Mouse (Mus musculus) granulocyte monocyte progenitor cell, adult 5-6 weeks (primary cell): ENCODE measurements around the gene Aurka. TPM values are rescaled to one million over a fixed set of nuclear protein-coding genes. Genes with fewer than 3 reads are reported as not detected.

Experiments used
- ATAC-seq: replicated peaks from 2 replicates; pipeline ENCODE4 v1.8.0; 2016; ENCODE audit warnings: mild to moderate bottlenecking, moderate TSS enrichment, inconsistent platforms; ENCODE audit not compliant: poor library complexity, severe bottlenecking
- total RNA-seq, 2 experiments: library from RNA; stranded (forward) in 1 of 2; stranded (reverse) in 1 of 2; fragments of 200-712, 200-1000 nt in 1 of 2; fragments of >200 nt in 1 of 2; fragmentation: Nextera tagmentation in 1 of 2; gene quantifications; 2 replicates each; pipeline ENCODE4 v1.2.3; 2014 to 2017

Aurka gene
- total RNA-seq, 2 experiments from 2014 or later, result 36.9 to 80.8 TPM

DNA sequence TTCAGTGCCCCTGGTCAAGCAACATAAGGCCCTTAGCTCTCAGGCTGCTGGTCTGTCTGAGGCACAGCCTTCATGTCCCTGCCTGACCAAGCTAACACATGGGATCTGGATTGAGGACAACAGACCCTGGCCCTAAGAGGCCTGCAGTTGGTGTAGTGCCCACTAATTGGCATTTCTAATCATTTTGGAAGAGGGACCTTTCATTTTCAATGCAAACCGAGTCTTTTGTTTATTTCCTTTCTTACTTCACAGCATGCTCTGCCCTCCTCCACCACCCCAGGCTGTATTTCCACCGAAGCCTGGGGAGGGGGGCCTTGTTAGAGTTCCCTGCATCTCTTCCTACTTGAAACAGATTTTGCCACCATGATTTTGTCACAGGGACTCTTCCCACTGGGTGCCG, 29.4 kb downstream of the Aurka start:
- no peak for ATAC-seq

DNA sequence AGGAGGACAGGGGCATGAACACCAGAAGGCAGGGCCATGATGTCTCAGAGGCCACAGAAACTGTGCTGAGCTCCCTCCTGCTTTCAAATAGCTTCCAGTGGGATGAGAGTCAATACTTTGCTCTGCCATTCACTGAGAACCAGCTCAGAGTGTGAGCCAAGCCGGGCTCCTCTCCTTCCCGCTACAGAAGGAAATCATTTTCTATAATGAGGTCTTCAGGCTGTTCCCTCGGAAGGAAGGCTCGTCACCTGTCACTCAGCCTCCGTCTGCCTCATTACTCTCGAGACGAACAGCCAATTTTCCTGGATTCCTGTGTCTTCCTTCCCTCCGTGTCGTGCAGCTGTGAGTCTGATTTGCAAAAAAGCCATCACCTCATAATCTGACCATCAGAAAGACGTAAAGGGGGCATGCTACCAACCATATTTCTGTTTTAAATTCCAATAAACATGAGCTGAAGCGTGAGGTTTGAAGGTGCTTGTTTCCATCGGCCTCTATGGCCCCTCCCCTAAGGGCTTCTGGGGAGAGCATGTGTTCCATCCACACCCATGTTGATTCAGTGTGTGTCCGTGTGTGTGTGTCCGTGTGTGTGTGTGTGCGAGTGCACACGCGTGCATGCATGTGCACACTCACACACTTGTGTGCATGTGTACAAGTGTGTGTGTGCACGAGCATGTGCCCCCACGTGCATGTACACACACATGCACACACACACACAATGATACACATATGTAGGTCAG, 32.0 kb downstream of the Aurka start:
- no peak for ATAC-seq

DNA sequence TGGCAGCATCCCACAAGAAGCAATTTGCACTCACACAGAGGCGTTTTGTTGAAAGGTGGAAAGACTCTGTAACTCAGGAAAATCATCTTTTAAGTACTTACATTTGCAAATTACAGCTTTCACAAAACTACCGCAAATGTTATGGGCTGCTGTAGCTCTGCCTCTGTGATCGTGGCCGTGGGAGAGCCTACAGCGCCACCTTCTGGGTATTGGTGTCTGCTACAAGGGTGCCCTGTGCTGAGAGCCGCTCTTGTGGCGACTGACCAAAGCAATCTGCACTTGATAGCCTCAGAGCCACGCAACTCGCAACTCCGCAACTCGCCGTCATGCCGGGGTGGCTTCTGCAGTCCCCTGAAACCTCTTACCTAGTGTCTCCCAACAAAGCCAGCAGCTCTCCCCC, 41.2 kb downstream of the Aurka start:
- peak; percentile 54; the same call in 1 of the 2 replicates for ATAC-seq

DNA sequence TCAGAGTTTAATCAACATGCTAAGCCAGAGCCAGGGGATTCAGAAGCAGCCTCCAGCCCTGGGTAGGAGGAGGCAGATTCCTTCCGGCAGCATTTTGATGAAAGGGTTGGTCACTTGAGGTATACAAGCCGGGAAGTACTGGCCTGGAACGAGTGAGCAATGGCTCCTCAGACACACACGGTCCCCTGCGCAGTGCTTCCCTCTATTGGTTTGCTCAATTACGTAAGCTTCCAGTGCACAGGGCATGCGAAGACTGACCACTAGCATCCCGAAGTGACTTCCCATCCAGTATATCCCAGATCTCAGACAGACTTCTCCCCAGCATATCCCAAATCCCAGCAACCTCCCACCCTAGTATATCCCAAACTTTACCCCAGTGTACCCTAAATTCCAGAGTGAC, 42.1 kb downstream of the Aurka start:
- no peak for ATAC-seq

DNA sequence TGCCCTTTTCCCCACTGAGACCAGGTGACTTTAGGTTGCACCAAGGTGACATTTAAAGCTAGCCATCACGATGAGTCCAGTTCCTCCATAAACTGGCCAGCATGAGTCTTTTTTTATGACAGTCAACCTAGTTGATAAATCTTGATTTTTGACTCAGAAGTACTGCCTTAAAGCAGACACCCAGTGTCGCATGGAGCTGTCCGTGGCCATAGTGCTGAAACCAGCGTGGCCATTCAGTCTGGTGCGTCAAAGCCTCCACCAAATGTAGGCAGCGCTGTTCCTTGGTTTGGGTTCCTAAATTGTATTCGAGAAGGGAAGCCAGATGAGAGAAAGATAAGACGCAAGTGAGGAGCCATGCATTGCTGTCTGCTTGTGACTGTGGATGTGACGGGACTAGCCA, 49.5 kb downstream of the Aurka start:
- ATAC-seq, result peak; percentile 71; the same call in 1 of the 2 replicates

DNA sequence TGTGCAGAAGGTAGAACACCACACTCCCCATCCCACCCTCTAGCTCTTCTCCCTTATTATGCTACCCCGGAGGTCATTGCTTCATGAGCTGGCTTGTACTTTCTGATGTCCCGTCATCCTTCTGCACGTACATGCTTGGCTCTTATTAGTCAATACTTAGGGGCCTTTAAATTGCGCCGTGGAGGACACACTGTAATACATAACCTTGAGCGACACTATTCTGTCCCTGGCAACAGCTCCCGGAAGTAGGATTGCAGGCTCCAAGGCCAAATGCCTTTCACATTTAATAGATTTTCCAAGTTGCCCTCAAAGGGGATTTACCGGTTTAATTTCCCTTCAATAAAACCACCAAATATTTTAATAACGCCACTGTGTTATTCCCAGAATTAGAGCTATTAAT, 58.6 kb downstream of the Aurka start:
- ATAC-seq, result no peak

DNA sequence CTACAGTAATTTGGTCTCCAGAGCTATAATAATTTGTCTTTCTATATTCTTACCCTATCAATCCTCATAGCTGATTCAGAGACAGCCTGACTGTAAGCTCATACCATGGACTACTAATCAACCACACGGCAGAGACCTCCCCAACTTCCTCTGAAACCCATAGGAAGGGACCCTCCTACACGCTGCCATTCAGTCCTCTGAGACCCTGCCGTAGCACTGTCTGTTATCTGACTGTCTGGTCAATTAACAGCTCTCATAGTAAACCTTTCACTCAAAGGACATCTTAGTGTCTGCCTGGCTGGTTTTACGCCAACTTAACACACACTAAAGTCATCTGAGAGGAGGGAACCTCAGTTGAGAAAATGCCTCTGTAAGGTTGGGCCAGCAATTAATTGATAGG, 63.8 kb downstream of the Aurka start:
- ATAC-seq, result no peak

Other genes with a start within 250 kb of the Aurka start
- gene Mc3r, start 122.0 kb downstream of the Aurka start, total RNA-seq (2014; fragmentation: Nextera tagmentation), result not detected in 2 replicates
- not detected in 2 replicates for gene Mc3r, start 122.0 kb downstream of the Aurka start, total RNA-seq (2017)
- gene Fam210b, start 25.0 kb downstream of the Aurka start, total RNA-seq (2014; fragmentation: Nextera tagmentation), result 3.9 and 4.8 TPM in 2 replicates
- 1.4 and 2.8 TPM in 2 replicates for gene Fam210b, start 25.0 kb downstream of the Aurka start, total RNA-seq (2017)
- 21.5 and 32.6 TPM in 2 replicates for gene Cstf1, start 146 bp upstream of the Aurka start, total RNA-seq (2014; fragmentation: Nextera tagmentation)
- gene Cstf1, start 146 bp upstream of the Aurka start, total RNA-seq (2017), result 33.3 and 38.9 TPM in 2 replicates
- gene Cass4, start 23.3 kb upstream of the Aurka start, total RNA-seq (2014; fragmentation: Nextera tagmentation), result 0.41 and 0.64 TPM in 2 replicates
- 0.93 and 1.4 TPM in 2 replicates for gene Cass4, start 23.3 kb upstream of the Aurka start, total RNA-seq (2017)
- gene Rtf2, start 70.0 kb upstream of the Aurka start, total RNA-seq (2014; fragmentation: Nextera tagmentation), result 44.7 and 59.2 TPM in 2 replicates
- 147 and 160 TPM in 2 replicates for gene Rtf2, start 70.0 kb upstream of the Aurka start, total RNA-seq (2017)
- not detected in 2 replicates for gene Gcnt7, start 88.1 kb upstream of the Aurka start, total RNA-seq (2014; fragmentation: Nextera tagmentation)
- gene Gcnt7, start 88.1 kb upstream of the Aurka start, total RNA-seq (2017), result not detected in 2 replicates
- 2.5 and 2.6 TPM in 2 replicates for gene Fam209, start 102.0 kb upstream of the Aurka start, total RNA-seq (2014; fragmentation: Nextera tagmentation)
- 4.3 and 5.4 TPM in 2 replicates for gene Fam209, start 102.0 kb upstream of the Aurka start, total RNA-seq (2017)
- gene Tfap2c, start 179.1 kb upstream of the Aurka start, total RNA-seq (2014; fragmentation: Nextera tagmentation), result not detected in 2 replicates
- not detected in 2 replicates for gene Tfap2c, start 179.1 kb upstream of the Aurka start, total RNA-seq (2017)